Mouse (Mus musculus) kidney, postnatal 4 days (tissue): ENCODE data around the gene Ddx3x.
"Not testable (repeated sequence)": the region's sequence is repeated elsewhere in the genome, so short reads cannot be mapped to it uniquely, and the experiment has no call there.

Experiments
- DNase-seq, 2 experiments: peaks; one replicate each; pipeline ENCODE4 v3.0.0; 2021; ENCODE audit warnings: mixed read lengths in 2 of 2

Ddx3x gene

DNA sequence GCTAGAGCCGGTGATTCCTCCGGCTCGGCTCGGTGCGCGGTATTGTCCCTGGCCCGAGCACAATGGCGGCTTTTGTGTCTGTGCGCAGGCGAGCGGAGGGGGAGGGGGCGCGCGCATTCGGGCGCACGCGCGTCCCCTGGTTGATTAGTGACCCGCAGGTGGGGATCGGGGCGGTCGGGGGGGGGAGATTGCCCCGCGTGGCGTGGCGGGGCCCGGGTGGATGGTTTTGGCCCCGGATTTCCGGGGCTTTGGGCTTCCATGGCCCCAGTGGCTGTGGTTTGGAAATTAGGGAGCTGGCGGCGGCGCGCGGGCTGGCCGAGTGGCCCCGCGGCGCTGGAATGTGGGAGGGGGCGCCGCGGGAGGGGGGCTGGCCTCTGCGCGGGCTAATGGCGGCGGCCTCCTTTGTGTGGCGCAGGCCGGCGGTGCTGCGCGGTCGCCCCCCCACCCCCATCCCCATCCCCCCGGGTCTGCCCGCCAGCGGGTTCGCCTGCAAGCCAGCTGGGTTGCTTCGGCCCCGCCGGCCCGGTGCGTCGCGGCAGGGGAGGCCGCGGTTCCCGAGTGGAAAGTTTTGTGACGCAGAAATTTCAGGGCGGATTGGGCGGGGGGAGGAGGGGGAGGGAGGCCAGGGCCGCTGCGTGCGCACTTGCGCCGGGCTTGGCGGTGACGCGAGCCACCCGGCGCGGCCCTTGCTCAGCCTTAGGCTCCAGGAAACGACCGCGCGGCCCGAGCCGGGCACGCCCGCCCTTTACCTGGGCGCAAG is 739 bp downstream of the Ddx3x start:
- DNase-seq, result peak; percentile 67 to 92

DNA sequence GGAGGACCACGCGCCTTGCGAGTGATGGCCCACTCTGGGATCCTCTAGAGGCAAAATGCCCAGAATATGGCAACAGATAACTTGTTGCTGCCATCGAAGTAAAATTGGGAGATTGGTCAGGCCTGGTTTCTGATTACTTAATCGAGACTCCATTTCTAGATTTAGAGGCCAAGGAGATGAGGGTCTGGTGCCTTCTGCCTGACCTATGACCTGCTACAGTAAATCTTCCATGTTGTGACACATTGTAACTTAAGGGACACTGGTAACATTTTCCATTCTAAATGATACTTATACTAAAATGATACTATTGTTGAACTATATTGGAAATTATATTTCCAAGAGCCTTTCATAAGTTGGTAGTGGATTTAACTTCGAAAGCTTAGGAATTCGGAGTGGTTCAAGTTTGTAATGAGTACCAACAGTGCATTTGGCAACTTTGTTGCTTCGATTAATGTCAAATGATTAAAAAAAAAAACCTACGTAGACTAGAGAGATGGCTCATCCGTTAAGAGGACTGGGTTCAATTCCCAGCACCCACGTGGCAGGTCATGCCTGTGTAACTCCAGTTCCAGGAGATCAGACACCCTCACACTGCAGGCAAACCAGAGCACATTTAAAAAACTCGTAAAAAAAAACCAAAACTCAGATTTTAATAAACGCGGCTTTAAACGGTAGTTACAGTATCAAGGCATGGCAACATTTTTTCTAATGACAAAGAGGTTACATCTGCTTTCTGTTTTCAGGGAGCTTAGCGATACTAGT is 1.5 kb downstream of the Ddx3x start:
- peak in 1 of 2 experiments; percentile 18 for DNase-seq

DNA sequence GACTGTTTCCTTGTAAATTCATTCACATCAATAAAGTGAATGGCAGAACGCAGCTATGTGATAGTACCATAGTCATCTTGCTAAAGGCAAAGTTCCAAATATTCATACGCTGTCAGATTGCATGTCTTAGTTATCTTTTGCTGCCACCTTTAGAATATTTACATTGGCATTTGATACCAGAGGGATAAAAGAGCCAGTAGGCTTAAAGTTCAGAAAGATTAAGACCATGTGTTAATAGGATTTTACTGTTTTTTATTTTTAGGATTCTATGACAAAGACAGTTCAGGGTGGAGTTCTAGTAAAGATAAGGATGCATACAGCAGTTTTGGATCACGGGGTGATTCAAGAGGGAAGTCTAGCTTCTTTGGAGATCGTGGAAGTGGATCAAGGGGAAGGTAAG is 5.0 kb downstream of the Ddx3x start:
- no peak for DNase-seq

DNA sequence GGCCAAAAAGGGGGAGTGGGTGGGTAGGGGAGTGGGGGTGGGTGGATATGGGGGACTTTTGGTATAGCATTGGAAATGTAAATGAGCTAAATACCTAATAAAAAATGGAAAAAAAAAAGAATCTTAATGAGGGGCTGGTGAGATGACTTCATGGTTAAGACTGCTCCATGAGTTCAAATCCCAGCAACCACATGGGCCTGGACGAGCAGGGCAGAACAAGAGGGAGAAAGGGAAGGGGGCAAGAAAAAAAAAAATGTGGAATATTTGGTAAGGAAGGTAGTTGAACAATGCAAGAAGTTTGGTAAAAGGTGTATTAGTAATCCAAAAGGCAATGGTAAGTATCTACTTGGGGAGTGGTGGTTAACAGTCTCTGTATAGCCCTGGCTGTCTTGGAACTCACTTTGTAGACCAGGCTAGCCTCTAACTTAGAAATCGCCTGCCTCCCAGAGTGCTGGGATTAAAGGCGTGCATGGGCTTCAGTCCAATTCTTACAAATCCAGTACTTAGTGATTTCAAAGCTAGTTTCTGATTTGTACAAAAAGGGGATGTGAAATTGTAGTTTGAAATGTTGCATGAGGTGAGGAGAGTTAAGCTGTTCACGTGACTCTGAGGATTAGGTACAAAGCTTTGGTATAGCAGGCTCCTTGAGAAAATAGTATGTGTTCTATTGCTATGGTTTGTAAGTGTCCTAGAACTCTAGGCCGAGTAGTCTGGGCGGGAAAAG is 13.9 kb downstream of the Ddx3x start:
- no peak for DNase-seq

DNA sequence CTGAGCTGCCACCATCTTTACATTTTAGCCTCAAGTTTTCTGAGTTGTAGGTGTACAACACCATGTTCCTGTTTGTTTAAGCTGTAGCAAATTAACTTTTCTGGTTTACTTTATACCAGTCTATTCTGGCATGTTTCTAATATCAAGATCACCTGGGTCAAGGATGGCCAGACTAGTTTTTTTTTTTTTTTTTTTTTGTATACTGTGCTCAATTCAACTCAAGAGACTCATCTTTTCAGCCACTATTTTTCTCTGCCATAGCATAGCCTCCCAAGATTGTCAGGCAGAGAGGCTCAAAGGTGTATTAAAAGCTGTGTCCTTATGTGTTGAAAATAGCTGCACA is 14.4 kb downstream of the Ddx3x start:
- no peak for DNase-seq

DNA sequence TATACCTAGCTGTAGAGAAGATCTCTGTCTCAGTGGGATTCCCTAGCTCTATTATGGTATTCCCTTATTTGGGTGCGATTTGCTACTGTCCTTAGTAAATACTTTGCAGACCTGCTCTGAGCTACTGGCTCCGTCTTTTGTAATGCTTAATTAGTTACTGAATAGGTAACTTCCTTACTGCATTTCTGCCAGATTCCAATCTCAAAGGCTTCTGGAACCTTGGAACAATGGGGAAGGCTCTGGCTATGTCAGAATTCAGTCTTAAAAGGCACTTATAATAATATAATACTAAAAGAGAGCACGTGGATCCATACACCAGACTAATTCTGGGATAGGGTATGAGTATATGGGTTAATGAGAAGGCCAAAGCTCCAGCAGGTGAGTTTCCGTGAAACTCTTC is 15.5 kb downstream of the Ddx3x start:
- DNase-seq, result not testable (repeated sequence)

DNA sequence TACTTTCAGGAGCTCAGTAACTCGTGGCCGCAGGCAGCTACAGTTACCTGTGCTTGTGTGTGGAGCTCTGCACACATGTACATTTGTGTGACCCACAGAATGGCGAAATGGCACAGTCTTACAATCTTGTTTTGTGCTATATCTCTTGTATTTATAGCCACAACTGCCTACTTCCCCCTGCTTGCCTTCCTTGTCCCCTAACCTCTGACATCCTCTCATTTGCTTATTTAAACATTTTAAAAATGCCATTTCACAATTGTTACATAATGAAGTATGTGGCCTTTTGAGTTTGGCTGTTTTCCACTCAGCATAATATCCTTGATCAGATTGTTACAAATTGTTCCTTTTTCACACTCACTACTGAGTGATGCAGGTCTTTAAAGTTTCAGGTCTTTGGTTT is 25.4 kb downstream of the Ddx3x start:
- DNase-seq, result no peak

DNA sequence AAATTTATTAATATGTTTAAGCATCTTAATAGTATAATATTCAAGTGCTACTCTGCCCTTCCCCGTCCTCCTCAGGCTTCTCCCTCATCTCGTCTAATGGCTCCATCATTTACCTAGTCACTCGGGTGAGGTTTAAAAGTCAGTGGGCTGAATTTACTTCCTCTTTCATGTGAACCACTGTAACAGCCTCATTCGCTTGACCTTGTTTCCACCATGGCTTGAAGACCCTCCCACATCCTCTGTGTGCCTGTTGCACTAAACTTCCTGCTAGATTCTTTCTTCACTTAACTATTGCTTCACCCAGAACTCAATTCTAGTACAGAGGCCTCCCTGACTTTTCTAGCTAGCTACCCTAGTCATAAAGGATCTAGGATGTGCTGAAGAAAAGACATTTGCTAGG is 30.6 kb downstream of the Ddx3x start:
- no peak for DNase-seq

DNA sequence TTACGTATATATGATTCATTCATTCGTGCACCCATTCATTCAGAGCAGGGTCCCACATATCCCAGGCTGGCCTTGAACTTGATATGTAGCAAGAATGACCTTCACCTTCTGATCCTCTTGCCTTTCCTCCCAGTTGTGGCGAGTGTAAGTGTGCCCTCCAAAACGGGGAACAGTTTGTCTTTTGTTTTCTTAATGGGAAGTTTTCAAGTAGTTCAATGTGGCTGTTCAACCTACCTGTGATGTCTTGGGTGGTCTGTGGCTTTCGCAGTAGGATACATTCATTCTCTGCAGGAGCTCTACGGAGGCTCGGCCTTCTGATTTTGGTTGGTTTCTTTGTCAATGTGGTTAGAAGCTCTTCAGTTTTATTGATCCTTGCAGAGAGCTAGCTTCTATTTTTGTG is 48.8 kb downstream of the Ddx3x start:
- DNase-seq, result no peak
